Mouse (Mus musculus) kidney, postnatal 25 days (tissue): ENCODE measurements around the gene Zfp385b.

Experiments
- DNase-seq, 2 experiments: peaks; one replicate each; pipeline ENCODE4 v3.0.0; 2021; ENCODE audit warnings: mixed read lengths in 2 of 2

Zfp385b gene

GRCm38 (mm10) chr2:77819539-77819938, at the start of gene Zfp385b:
Gene Zfp385b, minus strand, starts transcription at chr2:77819639.
- no peak for DNase-seq

GRCm38 (mm10) chr2:77863934-77864333, 44.5 kb upstream of the Zfp385b start:
- DNase-seq: no peak

- DNase-seq: no peak
Measured at GRCm38 (mm10) chr2:77863522-77863921, 44.1 kb upstream of the Zfp385b start.

GRCm38 (mm10) chr2:77841464-77841863, 22.0 kb upstream of the Zfp385b start:
- no peak for DNase-seq

- DNase-seq: no peak
Measured at GRCm38 (mm10) chr2:77839587-77839986, 20.1 kb upstream of the Zfp385b start.

GRCm38 (mm10) chr2:77838688-77839087, 19.2 kb upstream of the Zfp385b start:
- no peak for DNase-seq

- DNase-seq: no peak
Measured at GRCm38 (mm10) chr2:77835781-77836180, 16.3 kb upstream of the Zfp385b start.

GRCm38 (mm10) chr2:77826133-77826828, 6.8 kb upstream of the Zfp385b start:
- no peak for DNase-seq

- DNase-seq: no peak
Measured at GRCm38 (mm10) chr2:77823026-77823425, 3.6 kb upstream of the Zfp385b start.

- DNase-seq: no peak
Measured at GRCm38 (mm10) chr2:77817357-77817894, 2.0 kb downstream of the Zfp385b start.

GRCm38 (mm10) chr2:77816413-77817314, 2.8 kb downstream of the Zfp385b start:
- DNase-seq: peak in 1 of 2 experiments; percentile 49

GRCm38 (mm10) chr2:77815775-77816412, 3.5 kb downstream of the Zfp385b start:
- DNase-seq: peak in 1 of 2 experiments; percentile 36

GRCm38 (mm10) chr2:77814896-77815295, 4.5 kb downstream of the Zfp385b start:
- DNase-seq: no peak

- DNase-seq: no peak
Measured at GRCm38 (mm10) chr2:77813029-77813428, 6.4 kb downstream of the Zfp385b start.

- no peak for DNase-seq
Measured at GRCm38 (mm10) chr2:77810748-77811147, 8.7 kb downstream of the Zfp385b start.

GRCm38 (mm10) chr2:77804781-77805180, 14.7 kb downstream of the Zfp385b start:
- no peak for DNase-seq

GRCm38 (mm10) chr2:77802291-77802690, 17.1 kb downstream of the Zfp385b start:
- DNase-seq: peak in 1 of 2 experiments; percentile 23

GRCm38 (mm10) chr2:77801430-77801829, 18.0 kb downstream of the Zfp385b start:
- DNase-seq: no peak

GRCm38 (mm10) chr2:77801009-77801408, 18.4 kb downstream of the Zfp385b start:
- DNase-seq: no peak

GRCm38 (mm10) chr2:77797233-77797632, 22.2 kb downstream of the Zfp385b start:
- DNase-seq: no peak

GRCm38 (mm10) chr2:77795859-77796552, 23.4 kb downstream of the Zfp385b start:
- DNase-seq: peak in 1 of 2 experiments; percentile 43

- DNase-seq: no peak
Measured at GRCm38 (mm10) chr2:77790846-77791245, 28.6 kb downstream of the Zfp385b start.
